Mouse (Mus musculus) embryonic facial prominence, embryonic 14.5 days (tissue): ENCODE data around the gene Adgra3. TPM values are rescaled to one million over a fixed set of nuclear protein-coding genes. Genes with fewer than 3 reads are reported as not detected.

Experiments used
- ATAC-seq: fragments of 200-750 bp; cut with Nextera tagmentation; 2 replicates; pipeline ENCODE4 v1.8.0; 2017; ENCODE audit warnings: low read depth, moderate number of reproducible peaks, moderate TSS enrichment
- DNase-seq: peaks from one replicate; pipeline ENCODE4 v3.0.0-alpha.2; 2015; ENCODE audit warnings: low spot score
- H3K27ac ChIP-seq: fragments of 300-500 bp; sonication (generic); replicated peaks from 2 replicates; pipeline ENCODE4 v1.5.1; 2014; ENCODE audit warnings: low read depth, mild to moderate bottlenecking, low read length, moderate library complexity
- H3K27me3 ChIP-seq: fragments of 300-500 bp; sonication (generic); replicated peaks from 2 replicates; pipeline ENCODE4 v1.6.1; 2014; ENCODE audit warnings: low read length; ENCODE audit not compliant: control insufficient read depth, insufficient read depth
- H3K36me3 ChIP-seq: fragments of 300-500 bp; sonication (generic); 2 replicates; pipeline ENCODE4 v1.6.1; 2014; ENCODE audit warnings: low read length, mixed read lengths; ENCODE audit not compliant: control insufficient read depth, insufficient read depth
- H3K4me1 ChIP-seq: fragments of 300-500 bp; sonication (generic); 2 replicates; pipeline ENCODE4 v1.6.1; 2014; ENCODE audit warnings: antibody characterized with exemption, low read length; ENCODE audit not compliant: control insufficient read depth, insufficient read depth
- H3K4me2 ChIP-seq: fragments of 300-500 bp; sonication (generic); 2 replicates; pipeline ENCODE4 v1.6.1; 2014; ENCODE audit warnings: low read depth, mild to moderate bottlenecking, low read length, moderate library complexity, mixed read lengths
- H3K4me3 ChIP-seq: fragments of 300-500 bp; sonication (generic); 2 replicates; pipeline ENCODE4 v1.5.1; 2014; ENCODE audit warnings: low read depth, mild to moderate bottlenecking, low read length
- H3K9ac ChIP-seq: fragments of 300-500 bp; sonication (generic); 2 replicates; pipeline ENCODE4 v1.6.1; 2014; ENCODE audit warnings: low read depth, mild to moderate bottlenecking, low read length, moderate library complexity, mixed read lengths
- H3K9me3 ChIP-seq: fragments of 300-500 bp; sonication (generic); 2 replicates; pipeline ENCODE4 v1.6.1; 2016; ENCODE audit warnings: low read length; ENCODE audit not compliant: control insufficient read depth
- WGBS: fragments of 180-500 bp; shearing (Covaris S2); extraction: QIAGEN DNeasy Blood & Tissue Kit; methylation state at CpG from one replicate; pipeline ENCODE4 v1.1.7; 2014; 5-methylcytosine and 5-hydroxymethylcytosine counted together
- polyA plus RNA-seq: library from polyadenylated mRNA; unstranded; fragments of >200 nt; fragmentation: Nextera tagmentation; extraction: Ambion mirVana; gene quantifications from 2 replicates; pipeline ENCODE4 v1.2.1, GENCODE M21; 2014

The Adgra3 gene
- polyA plus RNA-seq, 1 experiment from 2014 or later: 38.3 TPM

- H3K36me3 ChIP-seq: peaks cover 45% of the 10 kb centered on the region
- H3K4me3 ChIP-seq: no peak overlapping the region
- no peak for ATAC-seq
- H3K4me1 ChIP-seq: no peaks in the 10 kb centered on the region
- H3K27ac ChIP-seq: no peak overlapping the region
- H3K9ac ChIP-seq: no peak overlapping the region
- DNase-seq: no peak
- no peak overlapping the region for H3K4me2 ChIP-seq
- 87% methylated on average over 14 of the region's 14 CpGs for WGBS
- no peaks in the 10 kb centered on the region for H3K9me3 ChIP-seq
- no peaks in the 10 kb centered on the region for H3K27me3 ChIP-seq
Observed at GRCm38 (mm10) chr5:49979246-49979645, 79.6 kb downstream of the Adgra3 start.

- Histone ChIP-seq H3K4me1 (no peaks in the 10 kb centered on the region), H3K36me3 (peaks cover 49% of the 10 kb centered on the region), H3K4me3 (no peak overlapping the region), H3K9me3 (no peaks in the 10 kb centered on the region), H3K27ac (no peak overlapping the region), H3K4me2 (no peak overlapping the region), H3K9ac (no peak overlapping the region), H3K27me3 (no peaks in the 10 kb centered on the region)
- DNase-seq (peak; percentile 74), ATAC-seq (0 out of 2 replicates have a peak, but pooled peaks have one; percentile 33)
- 59% methylated on average over 2 of the region's 2 CpGs for WGBS
Observed at GRCm38 (mm10) chr5:49975971-49976370, 82.8 kb downstream of the Adgra3 start.

DNA sequence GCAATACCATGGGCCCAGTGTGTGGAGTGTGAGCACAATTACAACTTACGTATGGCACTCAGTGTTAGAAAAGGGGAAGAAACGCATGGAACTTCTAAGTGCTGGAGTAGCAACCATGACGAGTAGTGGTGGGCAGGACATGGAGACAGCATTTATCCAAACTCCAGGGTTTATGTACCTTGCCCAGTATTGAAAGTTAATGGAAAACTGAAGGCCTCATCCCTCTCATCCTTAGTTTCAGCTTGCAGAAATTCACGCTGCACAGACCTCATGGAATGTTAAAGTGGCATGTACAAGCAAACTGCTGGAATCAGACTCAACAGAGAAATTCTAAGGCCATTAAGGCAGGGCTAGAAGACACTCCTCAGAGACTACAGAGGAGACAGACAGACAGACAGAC lies 84.6 kb downstream of the Adgra3 start:
- no peak overlapping the region for H3K9ac ChIP-seq
- 95% methylated on average over 4 of the region's 4 CpGs for WGBS
- no peak overlapping the region for H3K27ac ChIP-seq
- H3K36me3 ChIP-seq: peaks cover 62% of the 10 kb centered on the region
- no peaks in the 10 kb centered on the region for H3K4me1 ChIP-seq
- no peak overlapping the region for H3K4me2 ChIP-seq
- DNase-seq (no peak), ATAC-seq (no peak)
- H3K27me3 ChIP-seq: no peaks in the 10 kb centered on the region
- H3K9me3 ChIP-seq: no peaks in the 10 kb centered on the region
- no peak overlapping the region for H3K4me3 ChIP-seq

DNA sequence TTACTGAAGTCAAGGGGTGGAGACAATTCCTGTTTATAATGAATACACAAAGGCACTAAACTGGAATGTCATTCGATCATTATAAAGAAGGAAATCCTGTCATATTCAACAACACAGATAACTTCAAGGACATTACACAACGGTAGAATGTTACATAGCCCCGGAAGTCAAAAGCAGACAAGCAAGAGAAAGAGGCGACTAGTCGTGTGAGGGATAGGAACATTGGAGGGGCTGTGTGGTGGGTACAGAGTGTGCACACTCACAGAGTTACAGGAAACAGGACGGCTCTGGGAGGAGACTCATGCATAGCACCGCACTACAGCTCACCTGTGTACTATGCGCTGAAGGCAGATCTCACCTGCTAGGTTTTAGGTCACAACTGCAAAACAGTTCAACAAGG lies 89.1 kb downstream of the Adgra3 start:
- WGBS: 91% methylated on average over 8 of the region's 8 CpGs
- Histone ChIP-seq H3K9ac (no peak overlapping the region), H3K9me3 (no peaks in the 10 kb centered on the region), H3K36me3 (peaks cover 60% of the 10 kb centered on the region), H3K4me1 (no peaks in the 10 kb centered on the region), H3K4me3 (no peak overlapping the region), H3K4me2 (no peak overlapping the region), H3K27me3 (no peaks in the 10 kb centered on the region), H3K27ac (no peak overlapping the region)
- ATAC-seq (no peak), DNase-seq (no peak)

- no peak for DNase-seq
- no peak overlapping the region for H3K4me2 ChIP-seq
- no peak overlapping the region for H3K27ac ChIP-seq
- no peaks in the 10 kb centered on the region for H3K4me1 ChIP-seq
- no peaks in the 10 kb centered on the region for H3K27me3 ChIP-seq
- H3K9me3 ChIP-seq: no peaks in the 10 kb centered on the region
- peaks cover 69% of the 10 kb centered on the region for H3K36me3 ChIP-seq
- no peak overlapping the region for H3K9ac ChIP-seq
- 87% methylated on average over 6 of the region's 6 CpGs for WGBS
- H3K4me3 ChIP-seq: no peak overlapping the region
- no peak for ATAC-seq
Observed at GRCm38 (mm10) chr5:49967726-49968125, 91.1 kb downstream of the Adgra3 start.

GRCm38 (mm10) chr5:49965810-49966209 lies 93.0 kb downstream of the Adgra3 start:
- ATAC-seq: no peak
- DNase-seq: no peak
- WGBS: 80% methylated on average over 8 of the region's 8 CpGs
- H3K4me2 ChIP-seq: no peak overlapping the region
- H3K9ac ChIP-seq: no peak overlapping the region
- no peaks in the 10 kb centered on the region for H3K27me3 ChIP-seq
- H3K4me3 ChIP-seq: no peak overlapping the region
- peaks cover 73% of the 10 kb centered on the region for H3K36me3 ChIP-seq
- no peak overlapping the region for H3K27ac ChIP-seq
- no peaks in the 10 kb centered on the region for H3K9me3 ChIP-seq
- no peaks in the 10 kb centered on the region for H3K4me1 ChIP-seq

DNA sequence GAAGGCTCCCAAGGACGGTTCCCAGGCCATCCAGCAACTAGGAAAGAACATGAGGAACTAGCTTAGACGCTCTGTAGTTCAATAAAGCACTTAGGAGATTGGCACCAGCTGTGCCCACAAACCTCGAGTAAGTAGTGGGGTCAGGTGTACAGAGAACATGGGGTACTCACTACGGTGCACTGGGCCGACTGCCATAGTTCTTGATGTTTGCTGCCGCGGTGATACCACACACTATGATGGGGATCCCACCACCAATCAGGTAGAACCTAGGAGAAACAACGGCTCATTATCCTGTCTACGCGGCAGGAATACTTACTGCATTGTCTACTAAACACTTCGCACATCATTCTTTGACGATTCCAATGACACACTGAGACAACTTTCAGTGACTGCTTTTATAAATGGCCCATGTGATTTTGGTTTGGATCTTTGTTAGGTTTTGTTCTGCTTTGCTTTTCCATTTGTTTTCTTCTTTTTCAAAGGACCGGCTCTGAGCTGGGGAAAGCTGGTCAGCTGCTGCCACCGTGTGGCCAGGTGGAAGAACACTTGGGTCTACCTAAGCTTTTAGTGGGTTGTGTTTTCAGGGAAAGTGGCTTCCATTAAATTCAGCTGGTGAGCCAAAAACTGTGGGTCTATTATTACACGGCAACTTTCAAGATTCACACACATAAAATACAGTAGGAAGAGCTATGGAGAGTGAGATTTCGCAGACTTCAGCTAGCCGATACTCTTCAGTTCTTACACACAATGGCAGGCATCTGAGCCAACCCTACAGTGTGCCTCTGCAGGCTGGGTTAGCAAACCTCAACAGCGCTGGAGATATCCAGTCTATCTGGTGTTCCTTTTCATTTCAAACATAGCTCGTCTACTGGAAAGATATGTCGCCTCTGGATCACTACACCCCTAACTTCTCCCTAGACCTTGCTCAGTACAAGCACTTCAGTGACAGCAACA lies 97.1 kb downstream of the Adgra3 start:
- peaks cover 69% of the 10 kb centered on the region for H3K36me3 ChIP-seq
- peak; percentile 50; the same call in 1 of the 2 replicates for ATAC-seq

DNA sequence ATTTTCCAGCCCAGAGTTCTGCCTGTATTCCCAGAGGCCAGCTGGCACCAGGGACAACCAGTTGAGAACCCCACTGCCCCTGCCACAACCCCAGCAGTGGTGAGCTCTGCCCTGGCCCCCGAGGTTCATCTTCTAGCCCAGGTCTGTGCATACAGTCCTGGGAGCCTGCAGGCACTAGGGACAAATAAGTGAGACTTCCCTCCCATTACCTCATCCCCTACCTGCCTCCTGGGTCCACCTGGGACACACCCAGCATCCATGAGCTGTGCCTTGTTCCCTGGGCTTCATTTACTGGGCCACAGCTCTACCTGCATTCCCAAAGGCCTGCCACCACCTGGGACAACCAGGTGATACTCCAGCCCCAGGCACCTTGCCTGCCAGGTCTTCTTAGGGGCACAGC lies 122.5 kb downstream of the Adgra3 start:
- Histone ChIP-seq H3K4me2 (no peak overlapping the region), H3K9me3 (no peaks in the 10 kb centered on the region), H3K4me1 (no peaks in the 10 kb centered on the region), H3K27me3 (no peaks in the 10 kb centered on the region), H3K9ac (no peak overlapping the region), H3K4me3 (no peak overlapping the region), H3K27ac (no peak overlapping the region), H3K36me3 (no peaks in the 10 kb centered on the region)
- peak; percentile 77 for ATAC-seq
- WGBS: 100% methylated on average over 1 of the region's 1 CpGs
- no peak for DNase-seq

More for the DNA sequence above, 97.1 kb downstream of the Adgra3 start:
- Histone ChIP-seq H3K27ac (no peak overlapping the region), H3K4me1 (no peaks in the 10 kb centered on the region), H3K4me2 (no peak overlapping the region), H3K4me3 (no peak overlapping the region), H3K9me3 (no peaks in the 10 kb centered on the region), H3K9ac (no peak overlapping the region), H3K27me3 (no peaks in the 10 kb centered on the region)
- 83% methylated on average over 20 of the region's 20 CpGs for WGBS
- peak; percentile 42 for DNase-seq

DNA sequence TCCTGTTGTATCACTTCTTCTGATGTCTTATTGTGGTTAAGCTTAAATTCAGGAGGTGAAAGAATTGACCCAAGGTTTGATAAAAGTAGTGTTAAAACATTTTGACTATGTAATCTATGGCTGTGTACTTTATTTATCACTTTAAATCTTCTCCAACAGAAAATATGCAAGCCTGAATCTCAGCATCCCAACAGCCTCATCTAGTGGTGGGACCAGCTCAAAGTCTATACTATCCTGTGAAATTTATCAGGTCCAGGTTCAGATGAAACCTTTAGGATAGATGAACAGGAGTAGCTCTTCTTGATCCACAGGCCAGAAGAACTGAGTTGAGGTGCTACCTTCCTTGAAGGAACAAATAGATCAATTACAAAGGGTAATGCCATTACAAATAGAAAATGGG lies 134.1 kb downstream of the Adgra3 start:
- Histone ChIP-seq H3K4me1 (no peaks in the 10 kb centered on the region), H3K9ac (no peak overlapping the region), H3K27ac (no peak overlapping the region), H3K36me3 (no peaks in the 10 kb centered on the region), H3K9me3 (no peaks in the 10 kb centered on the region), H3K27me3 (no peaks in the 10 kb centered on the region), H3K4me2 (no peak overlapping the region), H3K4me3 (no peak overlapping the region)
- ATAC-seq (no peak), DNase-seq (no peak)
